Mouse (Mus musculus) heart, adult 2 months (tissue): Measurements from ENCODE around the gene Nbea. TPM values are rescaled to one million over a fixed set of nuclear protein-coding genes. Genes with fewer than 3 reads are reported as not detected.

ENCODE experiments used
- DNase-seq, 2 experiments: peaks; one replicate each; pipeline ENCODE4 v3.0.0; 2021
- H3K27ac ChIP-seq: fragments of 200-600 bp; 2 replicates; pipeline ENCODE4 v1.8.1; 2022
- H3K27me3 ChIP-seq: fragments of 200-500 bp; 2 replicates; pipeline ENCODE4 v1.6.1; 2012; ENCODE audit warnings: mild to moderate bottlenecking, low read length, inconsistent platforms, mixed read lengths; ENCODE audit not compliant: control insufficient read depth, insufficient read depth
- H3K36me3 ChIP-seq: fragments of 200-500 bp; 2 replicates; pipeline ENCODE4 v1.6.1; 2012; ENCODE audit warnings: low read length, inconsistent platforms; ENCODE audit not compliant: control insufficient read depth, insufficient read depth
- H3K4me1 ChIP-seq: fragments of 200-500 bp; 2 replicates; pipeline ENCODE4 v1.6.1; 2011; ENCODE audit warnings: low read length; ENCODE audit not compliant: control insufficient read depth, insufficient read depth
- H3K4me3 ChIP-seq: fragments of 200-600 bp; 2 replicates; pipeline ENCODE4 v1.8.1; 2022
- H3K79me2 ChIP-seq: fragments of 200-500 bp; replicated peaks from 2 replicates; pipeline ENCODE4 v1.6.1; 2012; ENCODE audit warnings: mild to moderate bottlenecking, inconsistent platforms, low read length, moderate library complexity, mixed read lengths; ENCODE audit not compliant: control insufficient read depth, insufficient read depth
- H3K9ac ChIP-seq: fragments of 200-500 bp; 2 replicates; pipeline ENCODE4 v1.6.1; 2012; ENCODE audit warnings: low read depth, mild to moderate bottlenecking, control low read depth, inconsistent platforms, low read length, mixed read lengths
- CTCF ChIP-seq: fragments of 200-600 bp; IDR thresholded peaks from 2 replicates; pipeline ENCODE4 v1.8.1; 2022; ENCODE audit warnings: antibody characterized with exemption, mild to moderate bottlenecking, moderate library complexity
- EP300 ChIP-seq: fragments of 200-500 bp; IDR thresholded peaks from 2 replicates; pipeline ENCODE4 v1.6.1; 2011; ENCODE audit warnings: low read depth, low read length, control low read depth; ENCODE audit not compliant: insufficient read depth
- POLR2A ChIP-seq: fragments of 200-500 bp; IDR thresholded peaks from 2 replicates; pipeline ENCODE4 v1.6.1; 2011; ENCODE audit warnings: mild to moderate bottlenecking, low read depth, low read length, control low read depth; ENCODE audit not compliant: insufficient read depth
- WGBS: fragments of 180-500 bp; shearing (Covaris S2); methylation state at CpG from one replicate; pipeline ENCODE4 v1.1.7; 2018; 5-methylcytosine and 5-hydroxymethylcytosine counted together
- intact Hi-C: fragments of 180-260 bp; cut with DNase I; formaldehyde crosslinking; loops from one replicate; pipeline ENCODE4 v1.15.1; 2025
- polyA plus RNA-seq: library from polyadenylated mRNA; depleted of rRNA; stranded (reverse); fragments of >200 nt; gene quantifications from 2 replicates; pipeline ENCODE4 v1.2.3, GENCODE M21; 2012
- total RNA-seq, 2 experiments: library from RNA; stranded (reverse); gene quantifications; 2 replicates each; pipeline ENCODE4 v1.2.3; 2021

The Nbea gene
- total and polyA plus RNA-seq, 3 experiments, result 6.2 to 12.4 (median 11.9) TPM

DNA sequence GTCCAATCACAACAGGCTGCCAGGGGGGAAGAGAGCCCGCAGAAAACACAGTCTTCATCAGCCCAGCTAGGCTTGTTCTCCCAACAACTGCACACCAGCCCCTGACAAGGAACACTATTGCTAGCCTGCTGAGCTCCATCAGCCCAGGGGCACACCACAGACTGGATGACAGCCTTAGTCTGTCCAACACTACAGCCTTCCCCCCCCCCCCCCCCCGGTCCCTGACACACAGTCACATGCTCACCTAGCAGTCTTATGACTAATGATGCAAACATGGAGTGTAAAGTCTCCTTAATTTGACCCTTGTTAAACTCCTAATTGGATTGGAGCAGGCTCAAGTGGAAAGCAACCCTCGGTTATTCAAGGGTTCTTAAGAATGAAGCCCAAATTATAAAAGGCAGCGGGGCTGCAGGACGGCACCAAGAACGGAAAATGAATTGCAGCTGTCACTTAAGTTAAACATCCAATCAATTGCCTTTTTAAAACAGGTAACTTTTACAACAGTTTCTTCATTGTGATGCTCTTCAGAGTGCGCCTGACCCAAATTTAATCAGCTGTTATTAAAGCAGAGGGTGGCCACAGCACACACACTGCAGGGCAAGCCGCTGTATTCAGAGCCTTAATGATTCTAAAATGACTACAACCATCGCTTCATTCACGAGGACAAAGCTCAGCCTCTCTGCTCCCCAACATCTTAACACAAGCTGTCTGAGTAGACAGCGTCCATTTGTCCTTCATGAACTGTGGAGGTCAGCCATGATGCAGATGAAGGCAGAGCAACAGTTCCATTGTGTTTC, 427.5 kb downstream of the Nbea start:
- no peaks in the 10 kb centered on the region for H3K27me3 ChIP-seq
- DNase-seq, result no peak
- no peaks in the 10 kb centered on the region for H3K79me2 ChIP-seq
- TF ChIP-seq EP300 (no peak), CTCF (no peak), POLR2A (no peak)
- no peaks in the 10 kb centered on the region; the same call in 1 of the 2 replicates for H3K4me1 ChIP-seq
- intact Hi-C loops, result no loop called here
- 83% methylated on average over 11 of the region's 11 CpGs for WGBS
- no peak overlapping the region for H3K4me3 ChIP-seq
- no peak overlapping the region for H3K27ac ChIP-seq
- H3K36me3 ChIP-seq, result no peaks in the 10 kb centered on the region
- no peak overlapping the region for H3K9ac ChIP-seq

- intact Hi-C loops, result no loop called here
- DNase-seq, result no peak
- WGBS, result 48% methylated on average over 6 of the region's 6 CpGs
Observed at GRCm38 (mm10) chr3:55754981-55755608, 428.4 kb downstream of the Nbea start.

DNA sequence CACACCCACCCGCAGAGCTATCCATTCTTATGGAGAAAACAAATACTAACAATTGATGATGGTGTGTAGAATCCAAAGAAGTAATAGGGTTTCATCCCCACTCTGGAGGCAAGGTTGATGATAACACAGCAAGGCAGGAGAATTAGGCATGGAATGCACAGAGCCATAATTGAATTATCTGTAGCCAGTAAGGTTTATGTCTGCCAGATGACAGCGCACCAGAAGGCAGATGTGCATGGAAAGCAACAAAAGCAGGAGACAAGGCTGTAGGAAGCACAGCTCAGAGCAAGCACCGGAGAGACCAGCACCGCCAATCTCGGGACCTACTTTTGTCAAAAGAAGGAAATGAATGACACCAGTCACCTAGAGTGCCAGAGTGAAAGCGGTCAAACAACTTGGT, 429.6 kb downstream of the Nbea start:
- no peaks in the 10 kb centered on the region for H3K36me3 ChIP-seq
- no peaks in the 10 kb centered on the region for H3K27me3 ChIP-seq
- no peak for DNase-seq
- no peak for TF ChIP-seq POLR2A
- TF ChIP-seq EP300, result no peak
- TF ChIP-seq CTCF, result no peak
- H3K9ac ChIP-seq, result no peak overlapping the region
- no peak overlapping the region for H3K27ac ChIP-seq
- no peak overlapping the region for H3K4me3 ChIP-seq
- H3K79me2 ChIP-seq, result no peaks in the 10 kb centered on the region
- H3K4me1 ChIP-seq, result no peaks in the 10 kb centered on the region; the same call in 1 of the 2 replicates
- 87% methylated on average over 6 of the region's 6 CpGs for WGBS
- intact Hi-C loops, result no loop called here

More at GRCm38 (mm10) chr3:55754981-55755608, 428.4 kb downstream of the Nbea start:
- H3K4me3 ChIP-seq, result no peak overlapping the region
- TF ChIP-seq CTCF (no peak), POLR2A (no peak), EP300 (no peak)
- no peaks in the 10 kb centered on the region; the same call in 1 of the 2 replicates for H3K4me1 ChIP-seq
- no peaks in the 10 kb centered on the region for H3K36me3 ChIP-seq
- H3K27ac ChIP-seq, result no peak overlapping the region
- H3K27me3 ChIP-seq, result no peaks in the 10 kb centered on the region
- no peak overlapping the region for H3K9ac ChIP-seq
- H3K79me2 ChIP-seq, result no peaks in the 10 kb centered on the region

- no peaks in the 10 kb centered on the region; the same call in 1 of the 2 replicates for H3K4me1 ChIP-seq
- no peaks in the 10 kb centered on the region for H3K27me3 ChIP-seq
- 81% methylated on average over 4 of the region's 4 CpGs for WGBS
- H3K36me3 ChIP-seq, result no peaks in the 10 kb centered on the region
- H3K4me3 ChIP-seq, result no peak overlapping the region
- no peak overlapping the region for H3K27ac ChIP-seq
- H3K9ac ChIP-seq, result no peak overlapping the region
- no peaks in the 10 kb centered on the region for H3K79me2 ChIP-seq
- no peak for DNase-seq
- no peak for TF ChIP-seq POLR2A
- no peak for TF ChIP-seq CTCF
- no peak for TF ChIP-seq EP300
- intact Hi-C loops, result no loop called here
Observed at GRCm38 (mm10) chr3:55752558-55752957, 430.9 kb downstream of the Nbea start.

DNA sequence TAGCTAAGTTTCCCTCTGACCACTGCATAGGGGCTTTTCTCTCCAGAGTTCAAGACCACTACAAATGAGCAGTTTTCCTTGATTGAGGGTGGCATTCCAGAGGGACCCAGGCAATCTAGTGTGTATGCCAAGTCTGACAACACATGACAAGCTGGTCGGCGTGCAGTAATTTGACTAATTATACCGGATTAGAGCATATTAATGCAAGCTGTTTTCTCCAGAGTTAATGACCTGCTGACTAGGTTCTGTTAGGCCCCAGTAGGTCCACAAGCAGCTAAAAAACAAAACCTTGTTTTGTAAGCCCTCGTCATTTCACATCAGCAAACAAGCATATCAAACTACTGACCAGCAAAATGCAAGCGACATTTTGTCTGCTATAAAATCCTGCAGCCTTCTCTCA, 432.1 kb downstream of the Nbea start:
- Histone ChIP-seq H3K27ac (no peak overlapping the region), H3K79me2 (no peaks in the 10 kb centered on the region), H3K4me1 (no peaks in the 10 kb centered on the region; the same call in 1 of the 2 replicates), H3K36me3 (no peaks in the 10 kb centered on the region), H3K27me3 (no peaks in the 10 kb centered on the region), H3K9ac (no peak overlapping the region), H3K4me3 (no peak overlapping the region)
- intact Hi-C loops, result no loop called here
- DNase-seq, result no peak
- TF ChIP-seq CTCF (no peak), POLR2A (no peak)
- 90% methylated on average over 5 of the region's 5 CpGs for WGBS

GRCm38 (mm10) chr3:55750445-55751065, 432.9 kb downstream of the Nbea start:
- H3K36me3 ChIP-seq, result no peaks in the 10 kb centered on the region
- H3K27ac ChIP-seq, result no peak overlapping the region
- 88% methylated on average over 11 of the region's 11 CpGs for WGBS
- no peaks in the 10 kb centered on the region for H3K27me3 ChIP-seq
- no peak overlapping the region for H3K4me3 ChIP-seq
- H3K4me1 ChIP-seq, result no peaks in the 10 kb centered on the region; the same call in 1 of the 2 replicates
- DNase-seq, result no peak
- no peaks in the 10 kb centered on the region for H3K79me2 ChIP-seq
- intact Hi-C loops, result no loop called here
- no peak for TF ChIP-seq POLR2A
- no peak overlapping the region for H3K9ac ChIP-seq
